Mouse (Mus musculus) embryonic fibroblast, embryonic 13.5 days (primary cell): ENCODE measurements around the gene Slc16a6.

Source experiments
- CTCF ChIP-seq: IDR thresholded peaks from 2 replicates; pipeline ENCODE4 v1.5.1; 2011; ENCODE audit warnings: mild to moderate bottlenecking, control low read depth, low read length, moderate library complexity, borderline replicate concordance; ENCODE audit not compliant: insufficient read depth
- POLR2A ChIP-seq: IDR thresholded peaks from 2 replicates; pipeline ENCODE4 v1.6.1; 2011; ENCODE audit warnings: low read depth, mild to moderate bottlenecking, control low read depth, low read length, moderate library complexity

- TF ChIP-seq CTCF (no peak), POLR2A (no peak)
These were observed 816 bp upstream of the Slc16a6 start for GRCm38 (mm10) chr11:109474086-109474742.
